Mouse (Mus musculus) bone marrow, adult 2 months (tissue): ENCODE results near the gene Ctsd.

Source experiments
- CTCF ChIP-seq: fragments of 200-500 bp; IDR thresholded peaks from 2 replicates; pipeline ENCODE4 v1.5.1; 2011; ENCODE audit warnings: low read length, control low read depth; ENCODE audit not compliant: control insufficient read depth, insufficient read depth
- POLR2A ChIP-seq: fragments of 200-500 bp; IDR thresholded peaks from 2 replicates; pipeline ENCODE4 v1.6.1; 2011; ENCODE audit warnings: low read depth, mild to moderate bottlenecking, control low read depth, low read length, borderline replicate concordance; ENCODE audit not compliant: control insufficient read depth

DNA sequence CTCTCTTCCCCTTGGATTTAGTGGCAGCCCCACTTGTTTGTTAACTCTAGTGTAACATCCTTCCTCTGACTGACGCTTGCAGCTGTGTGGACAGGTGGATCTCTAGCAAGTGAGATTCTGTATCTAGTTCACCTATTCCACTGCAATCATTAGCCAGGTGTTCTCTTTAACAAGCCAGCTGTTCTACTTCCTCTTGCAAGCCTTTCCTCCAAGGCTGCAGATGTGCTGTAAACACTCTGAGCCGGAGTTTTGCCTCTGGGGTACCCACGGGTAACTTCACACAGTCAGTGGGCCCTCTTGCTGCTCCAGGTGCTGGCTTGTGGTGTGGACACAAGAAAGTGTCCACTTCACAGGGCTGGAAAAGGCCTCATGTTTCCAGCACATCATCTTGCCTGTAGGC lies 30.3 kb downstream of the Ctsd start:
- TF ChIP-seq POLR2A: no peak
- TF ChIP-seq CTCF: no peak
